Mouse (Mus musculus) layer of hippocampus, adult 9-10 months (tissue): ENCODE data around the gene Vrtn.

Experiments used
- DNase-seq: peaks from one replicate; pipeline ENCODE4 v3.0.0; 2022; ENCODE audit warnings: low spot score

The Vrtn gene

GRCm38 (mm10) chr12:84640654-84641053, at the start of gene Vrtn:
Gene Vrtn (plus strand): TSS chr12:84641019.
- no peak for DNase-seq

GRCm38 (mm10) chr12:84598324-84598723, 42.5 kb upstream of the Vrtn start:
- no peak for DNase-seq

- no peak for DNase-seq
Measured at GRCm38 (mm10) chr12:84604001-84604400, 36.8 kb upstream of the Vrtn start.

GRCm38 (mm10) chr12:84605860-84606259, 35.0 kb upstream of the Vrtn start:
- DNase-seq: no peak

GRCm38 (mm10) chr12:84611718-84612117, 29.1 kb upstream of the Vrtn start:
- no peak for DNase-seq

- DNase-seq: no peak
Measured at GRCm38 (mm10) chr12:84612518-84612917, 28.3 kb upstream of the Vrtn start.

GRCm38 (mm10) chr12:84614001-84614400, 26.8 kb upstream of the Vrtn start:
- DNase-seq: no peak

- no peak for DNase-seq
Measured at GRCm38 (mm10) chr12:84614524-84614923, 26.3 kb upstream of the Vrtn start.

GRCm38 (mm10) chr12:84616977-84617630, 23.7 kb upstream of the Vrtn start, which contains the start of gene Abcd4:
Gene Abcd4 (minus strand): TSS chr12:84617413.
- peak; percentile 77 for DNase-seq

- DNase-seq: no peak
Measured at GRCm38 (mm10) chr12:84617663-84618062, 23.2 kb upstream of the Vrtn start.

GRCm38 (mm10) chr12:84620975-84621374, 19.8 kb upstream of the Vrtn start:
- no peak for DNase-seq

GRCm38 (mm10) chr12:84624601-84625000, 16.2 kb upstream of the Vrtn start:
- DNase-seq: no peak

- DNase-seq: no peak
Measured at GRCm38 (mm10) chr12:84625116-84625515, 15.7 kb upstream of the Vrtn start.

GRCm38 (mm10) chr12:84631867-84632266, 9.0 kb upstream of the Vrtn start:
- DNase-seq: no peak

GRCm38 (mm10) chr12:84640253-84640652, 566 bp upstream of the Vrtn start:
- DNase-seq: no peak

- no peak for DNase-seq
Measured at GRCm38 (mm10) chr12:84650234-84650633, 9.4 kb downstream of the Vrtn start.

GRCm38 (mm10) chr12:84653912-84654311, 13.1 kb downstream of the Vrtn start:
- peak; percentile 54 for DNase-seq

- no peak for DNase-seq
Measured at GRCm38 (mm10) chr12:84670555-84670954, 29.7 kb downstream of the Vrtn start.

GRCm38 (mm10) chr12:84671646-84672045, 30.8 kb downstream of the Vrtn start:
- no peak for DNase-seq

GRCm38 (mm10) chr12:84674666-84675526, 34.1 kb downstream of the Vrtn start:
- no peak for DNase-seq

- DNase-seq: no peak
Measured at GRCm38 (mm10) chr12:84676011-84676410, 35.2 kb downstream of the Vrtn start.

- DNase-seq: no peak
Measured at GRCm38 (mm10) chr12:84684569-84684968, 43.8 kb downstream of the Vrtn start.

- no peak for DNase-seq
Measured at GRCm38 (mm10) chr12:84686176-84686575, 45.4 kb downstream of the Vrtn start.
